Mouse (Mus musculus): ENCODE data around the gene Ctsa. TPM values are rescaled to one million over a fixed set of nuclear protein-coding genes. Genes with fewer than 3 reads are reported as not detected.
A peak's percentile ranks its signal among the peaks of the same experiment; 100 is the strongest.
"Not testable (repeated sequence)": the region's sequence is repeated elsewhere in the genome, so short reads cannot be mapped to it uniquely, and the experiment has no call there.

The Ctsa gene
- total RNA-seq, 2 experiments from 2014 or later: 42.9 to 49.2 TPM

GRCm38 (mm10) chr2:164850061-164850460 lies 17.4 kb downstream of the Ctsa start:
- DNase-seq: no peak

GRCm38 (mm10) chr2:164855572-164855971 lies 22.9 kb downstream of the Ctsa start:
- DNase-seq: not testable (repeated sequence)

GRCm38 (mm10) chr2:164856309-164857100 lies 23.8 kb downstream of the Ctsa start:
- DNase-seq: no peak

GRCm38 (mm10) chr2:164857101-164857821 lies 24.6 kb downstream of the Ctsa start, which contains the start of gene Pltp:
TSS of gene Pltp (minus strand) at chr2:164857711.
- peak; percentile 53 for DNase-seq

GRCm38 (mm10) chr2:164857842-164858553 lies 25.3 kb downstream of the Ctsa start:
- DNase-seq: no peak

GRCm38 (mm10) chr2:164859155-164859554 lies 26.5 kb downstream of the Ctsa start:
- no peak for DNase-seq

- no peak for DNase-seq
These were observed 27.2 kb downstream of the Ctsa start for GRCm38 (mm10) chr2:164859640-164860432.

- DNase-seq: no peak
These were observed 28.4 kb downstream of the Ctsa start for GRCm38 (mm10) chr2:164861094-164861493.

- peak; percentile 66 for DNase-seq
These were observed 29.6 kb downstream of the Ctsa start for GRCm38 (mm10) chr2:164862179-164862861.

GRCm38 (mm10) chr2:164863411-164863810 lies 30.7 kb downstream of the Ctsa start:
- not testable (repeated sequence) for DNase-seq

- no peak for DNase-seq
These were observed 31.9 kb downstream of the Ctsa start for GRCm38 (mm10) chr2:164864593-164864992.

GRCm38 (mm10) chr2:164866741-164867551 lies 34.3 kb downstream of the Ctsa start:
- DNase-seq: no peak

GRCm38 (mm10) chr2:164867566-164867965 lies 34.9 kb downstream of the Ctsa start:
- no peak for DNase-seq

GRCm38 (mm10) chr2:164868491-164868890 lies 35.8 kb downstream of the Ctsa start:
- DNase-seq: no peak

- DNase-seq: no peak
These were observed 39.1 kb downstream of the Ctsa start for GRCm38 (mm10) chr2:164871602-164872303.

- no peak for DNase-seq
These were observed 40.9 kb downstream of the Ctsa start for GRCm38 (mm10) chr2:164873621-164874020.

GRCm38 (mm10) chr2:164874239-164874769 lies 41.6 kb downstream of the Ctsa start:
- DNase-seq: no peak

GRCm38 (mm10) chr2:164875648-164876047 lies 43.0 kb downstream of the Ctsa start:
- not testable (repeated sequence) for DNase-seq
